Mouse (Mus musculus): ENCODE results near the gene Agpat1. TPM values are rescaled to one million over a fixed set of nuclear protein-coding genes. Genes with fewer than 3 reads are reported as not detected.

Gene Agpat1
- polyA plus RNA-seq, 1 experiment from 2014 or later, result 56.1 TPM

DNA sequence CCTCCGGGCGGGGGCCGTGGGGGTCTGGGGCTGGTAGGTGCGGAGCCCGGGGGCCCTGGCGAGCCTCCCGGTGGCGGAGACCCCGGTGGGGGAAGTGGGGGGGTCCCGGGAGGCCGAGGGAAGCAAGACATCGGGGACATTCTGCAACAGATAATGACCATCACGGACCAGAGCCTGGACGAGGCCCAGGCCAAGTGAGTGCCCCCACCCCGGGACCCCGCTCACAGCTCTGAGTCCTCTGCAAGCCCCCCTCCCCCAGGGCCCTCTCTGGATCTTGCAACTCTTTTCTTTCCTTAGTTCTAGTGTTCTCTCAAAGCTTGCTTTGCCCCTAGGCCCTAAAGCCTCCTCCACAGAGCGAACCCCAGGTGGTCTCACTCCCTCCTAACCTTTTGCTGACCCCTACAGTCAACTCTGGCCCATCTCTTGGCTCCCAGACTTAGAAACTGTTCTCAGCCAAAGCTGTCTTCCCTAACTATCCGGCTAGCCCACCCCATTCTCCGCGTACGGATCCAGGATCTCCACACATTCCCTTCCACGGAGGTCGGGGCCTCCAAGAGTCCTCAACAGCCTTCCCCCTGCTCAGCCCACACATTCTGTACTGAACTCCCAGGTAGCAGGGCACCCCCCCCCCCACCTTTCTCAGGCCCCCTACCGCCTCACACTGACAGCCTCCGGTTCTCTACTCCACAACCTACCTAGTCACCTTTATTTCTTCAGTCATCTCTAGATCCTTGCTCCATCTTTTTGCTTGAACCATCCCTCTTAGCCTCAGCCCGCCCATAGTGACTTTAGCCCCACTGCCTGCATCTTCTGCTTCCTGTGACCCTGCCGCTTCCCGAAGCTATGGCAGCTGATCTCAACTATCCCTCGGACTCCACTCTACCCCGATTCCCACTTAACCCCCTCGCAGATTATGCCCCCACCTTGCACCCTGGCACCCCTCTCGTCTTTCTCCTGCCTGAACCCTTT is 11.2 kb upstream of the Agpat1 start:
- ATAC-seq (replicated peaks; ENCODE audit: low FRiP score, low read depth) (peak; percentile 9; the same call in 1 of the 2 replicates), DNase-seq (ENCODE audit: low spot score) (peak; percentile 82)
- Histone ChIP-seq H3K27me3 (ENCODE audit: insufficient read depth, low read length) (no peaks in the 10 kb centered on the region), H3K27ac (peak overlapping the region; percentile 99), H3K4me3 (replicated peaks; ENCODE audit: low read depth, low read length) (peak overlapping the region; percentile 81), H3K9me3 (replicated peaks; ENCODE audit: low read length) (no peaks in the 10 kb centered on the region), H3K9ac (ENCODE audit: low read depth, low read length) (peak overlapping the region; percentile 96), H3K36me3 (ENCODE audit: insufficient read depth, low read length) (peaks cover 7% of the 10 kb centered on the region; the same call in 1 of the 2 replicates), H3K4me1 (replicated peaks; ENCODE audit: insufficient read depth, low read length) (peaks cover 59% of the 10 kb centered on the region), H3K4me2 (ENCODE audit: low read length) (peak overlapping the region; percentile 98)
- TF ChIP-seq CTCF (IDR thresholded peaks at IDR 0.05; ENCODE audit: low read depth), result no peak
- under 1% methylated on average over 31 of the region's 32 CpGs for WGBS

GRCm38 (mm10) chr17:34593752-34594525 is 10.1 kb upstream of the Agpat1 start:
- peak overlapping the region; percentile 96 for H3K9ac ChIP-seq (ENCODE audit: low read depth, low read length)
- H3K4me3 ChIP-seq (replicated peaks; ENCODE audit: low read depth, low read length), result peak overlapping the region; percentile 81
- H3K4me1 ChIP-seq (replicated peaks; ENCODE audit: insufficient read depth, low read length), result peaks cover 53% of the 10 kb centered on the region
- H3K9me3 ChIP-seq (replicated peaks; ENCODE audit: low read length), result no peaks in the 10 kb centered on the region
- H3K36me3 ChIP-seq (ENCODE audit: insufficient read depth, low read length), result peaks cover 7% of the 10 kb centered on the region; the same call in 1 of the 2 replicates
- ATAC-seq (replicated peaks; ENCODE audit: low FRiP score, low read depth) (no peak), DNase-seq (ENCODE audit: low spot score) (peak; percentile 77)
- no peak for TF ChIP-seq CTCF (IDR thresholded peaks at IDR 0.05; ENCODE audit: low read depth)
- 31% methylated on average over 34 of the region's 34 CpGs for WGBS
- peak overlapping the region; percentile 98 for H3K4me2 ChIP-seq (ENCODE audit: low read length)
- H3K27me3 ChIP-seq (ENCODE audit: insufficient read depth, low read length), result no peaks in the 10 kb centered on the region
- H3K27ac ChIP-seq, result peak overlapping the region; percentile 99

- no peak for DNase-seq (ENCODE audit: low spot score)
- TF ChIP-seq CTCF (IDR thresholded peaks at IDR 0.05; ENCODE audit: low read depth), result no peak
- Histone ChIP-seq H3K9ac (ENCODE audit: low read depth, low read length) (no peak overlapping the region), H3K27me3 (ENCODE audit: insufficient read depth, low read length) (no peaks in the 10 kb centered on the region), H3K27ac (no peak overlapping the region; the same call in 1 of the 2 replicates), H3K4me3 (replicated peaks; ENCODE audit: low read depth, low read length) (no peak overlapping the region), H3K36me3 (ENCODE audit: insufficient read depth, low read length) (peaks cover 16% of the 10 kb centered on the region), H3K4me2 (ENCODE audit: low read length) (no peak overlapping the region), H3K4me1 (replicated peaks; ENCODE audit: insufficient read depth, low read length) (peaks cover 32% of the 10 kb centered on the region), H3K9me3 (replicated peaks; ENCODE audit: low read length) (no peaks in the 10 kb centered on the region)
- ATAC-seq (replicated peaks; ENCODE audit: low FRiP score, low read depth), result no peak
- WGBS, result 46% methylated on average over 8 of the region's 8 CpGs
These were observed 8.0 kb upstream of the Agpat1 start for GRCm38 (mm10) chr17:34596098-34596497.

DNA sequence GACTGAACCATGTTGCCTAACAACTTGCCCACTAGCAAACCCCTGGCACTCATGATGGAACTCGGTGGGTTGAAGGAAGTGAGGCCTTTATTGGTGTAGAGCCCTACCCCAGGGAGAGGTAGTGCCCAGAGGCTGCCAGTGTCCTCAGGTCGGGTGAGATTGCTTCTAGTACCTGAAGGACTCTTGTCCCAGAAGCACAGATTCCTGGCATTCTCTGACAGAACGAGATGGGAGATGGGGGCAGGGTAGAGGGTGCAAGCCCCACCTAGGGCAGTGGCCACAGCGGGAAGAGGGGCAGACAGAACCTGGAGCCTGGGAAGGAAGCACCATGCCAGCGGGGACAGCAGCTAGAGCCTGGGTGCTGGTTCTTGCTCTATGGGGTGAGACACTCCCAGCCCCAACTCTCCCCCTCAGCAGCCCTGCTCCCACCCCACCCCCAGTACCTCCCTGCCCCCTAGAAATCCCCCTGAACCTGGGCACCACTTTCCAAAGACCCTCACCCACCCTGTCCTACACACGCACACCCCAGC is 6.4 kb upstream of the Agpat1 start, which contains the start of gene Ager:
Gene Ager (plus strand): TSS at position 297 of the 530 bp plus-strand sequence.
- Histone ChIP-seq H3K4me1 (replicated peaks; ENCODE audit: insufficient read depth, low read length) (peaks cover 27% of the 10 kb centered on the region), H3K36me3 (ENCODE audit: insufficient read depth, low read length) (peaks cover 16% of the 10 kb centered on the region), H3K27me3 (ENCODE audit: insufficient read depth, low read length) (no peaks in the 10 kb centered on the region), H3K27ac (peak within 1 kb of the TSS; percentile 47), H3K4me2 (ENCODE audit: low read length) (peak within 1 kb of the TSS; percentile 37), H3K9ac (ENCODE audit: low read depth, low read length) (peak within 1 kb of the TSS; percentile 42; the same call in 1 of the 2 replicates), H3K4me3 (replicated peaks; ENCODE audit: low read depth, low read length) (no peak within 1 kb of the TSS), H3K9me3 (replicated peaks; ENCODE audit: low read length) (no peaks in the 10 kb centered on the region)
- WGBS, result 14% methylated on average over 5 of the region's 6 CpGs
- no peak for TF ChIP-seq CTCF (IDR thresholded peaks at IDR 0.05; ENCODE audit: low read depth)
- DNase-seq (ENCODE audit: low spot score) (no peak), ATAC-seq (replicated peaks; ENCODE audit: low FRiP score, low read depth) (no peak)

GRCm38 (mm10) chr17:34599891-34600290 is 4.2 kb upstream of the Agpat1 start:
- Histone ChIP-seq H3K27ac (no peak overlapping the region), H3K27me3 (ENCODE audit: insufficient read depth, low read length) (no peaks in the 10 kb centered on the region), H3K4me3 (replicated peaks; ENCODE audit: low read depth, low read length) (no peak overlapping the region), H3K9me3 (replicated peaks; ENCODE audit: low read length) (no peaks in the 10 kb centered on the region), H3K4me2 (ENCODE audit: low read length) (no peak overlapping the region), H3K9ac (ENCODE audit: low read depth, low read length) (no peak overlapping the region), H3K4me1 (replicated peaks; ENCODE audit: insufficient read depth, low read length) (peaks cover 15% of the 10 kb centered on the region), H3K36me3 (ENCODE audit: insufficient read depth, low read length) (peaks cover 12% of the 10 kb centered on the region)
- WGBS, result 83% methylated on average over 9 of the region's 9 CpGs
- DNase-seq (ENCODE audit: low spot score) (no peak), ATAC-seq (replicated peaks; ENCODE audit: low FRiP score, low read depth) (no peak)
- no peak for TF ChIP-seq CTCF (IDR thresholded peaks at IDR 0.05; ENCODE audit: low read depth)

- peaks cover 9% of the 10 kb centered on the region for H3K36me3 ChIP-seq (ENCODE audit: insufficient read depth, low read length)
- 89% methylated on average over 12 of the region's 12 CpGs for WGBS
- H3K27ac ChIP-seq, result no peak overlapping the region
- H3K9ac ChIP-seq (ENCODE audit: low read depth, low read length), result no peak overlapping the region
- H3K4me3 ChIP-seq (replicated peaks; ENCODE audit: low read depth, low read length), result no peak overlapping the region
- peaks cover 20% of the 10 kb centered on the region for H3K4me1 ChIP-seq (replicated peaks; ENCODE audit: insufficient read depth, low read length)
- H3K9me3 ChIP-seq (replicated peaks; ENCODE audit: low read length), result no peaks in the 10 kb centered on the region
- no peak for TF ChIP-seq CTCF (IDR thresholded peaks at IDR 0.05; ENCODE audit: low read depth)
- ATAC-seq (replicated peaks; ENCODE audit: low FRiP score, low read depth), result no peak
- no peak for DNase-seq (ENCODE audit: low spot score)
- H3K27me3 ChIP-seq (ENCODE audit: insufficient read depth, low read length), result no peaks in the 10 kb centered on the region
- H3K4me2 ChIP-seq (ENCODE audit: low read length), result peak overlapping the region; percentile 84
These were observed 2.3 kb upstream of the Agpat1 start for GRCm38 (mm10) chr17:34601796-34602195.

Data from kidney, postnatal 0 days (tissue).